Comparison of ENCODE assay signal across 9 mouse cellular contexts in genomic region chr11:77462283-77463100, GRCm38 (mm10). TPM values are rescaled to one million over a fixed set of nuclear protein-coding genes. Genes with fewer than 3 reads are reported as not detected.
DNase-seq lines count a peak whose midpoint lies in the region; ATAC-seq and TF ChIP-seq lines count a peak whose summit lies in the region.
"Had no signal": no experiment of that assay in that cellular context is flagged by ENCODE, and none has a peak within 500 bp of the region (broad histone marks: within the 10 kb centered on the region; RNA-seq: fewer than 3 reads in every experiment).

Coro6 (plus strand) TSS chr11:77462411.

- peak; percentile 51 to 66 for DNase-seq in cerebellum, postnatal 10 days
- no peak for DNase-seq in cerebellum, adult 11 months
- peak; percentile 86 for DNase-seq in gastrocnemius, adult 18-20 months (ENCODE audit: low spot score)
- no peak for DNase-seq in hindbrain, embryonic 14.5 days (ENCODE audit: low spot score)
- peak; percentile 78 for DNase-seq in limb, embryonic 11.5 days (ENCODE audit: low spot score)
- DNase-seq in midbrain, embryonic 11.5 days (ENCODE audit: low spot score, missing footprints), result peak; percentile 95

- peak; percentile 47; the same call in 1 of the 2 replicates for ATAC-seq in hindbrain, embryonic 14.5 days (ENCODE audit: low FRiP score)
- ATAC-seq in limb, embryonic 11.5 days (ENCODE audit: insufficient number of reproducible peaks, low FRiP score, low TSS enrichment, low read depth), result peak; percentile 77
- ATAC-seq in midbrain, embryonic 11.5 days (ENCODE audit: low FRiP score), result peak; percentile 79
- peak; percentile 66; the same call in 1 of the 2 replicates for ATAC-seq in stomach, embryonic 16.5 days (ENCODE audit: insufficient read depth, low FRiP score)

- TF ChIP-seq POLR2A in bone marrow, adult 2 months (IDR thresholded peaks at IDR 0.05; ENCODE audit: borderline replicate concordance, control insufficient read depth, low read depth, low read length), result no peak; the same call in 1 of the 2 replicates

- no peak for TF ChIP-seq CTCF in bone marrow, adult 2 months (IDR thresholded peaks at IDR 0.05; ENCODE audit: control insufficient read depth, insufficient read depth, low read length)

- peaks cover 50% of the 10 kb centered on the region for H3K27me3 ChIP-seq in hindbrain, embryonic 14.5 days (ENCODE audit: control insufficient read depth, insufficient read depth, low read length)
- peaks cover 47% of the 10 kb centered on the region for H3K27me3 ChIP-seq in limb, embryonic 11.5 days (ENCODE audit: control insufficient read depth, insufficient read depth, low read length)
- H3K27me3 ChIP-seq in midbrain, embryonic 11.5 days (ENCODE audit: control insufficient read depth, insufficient read depth, low read length), result peaks cover 56% of the 10 kb centered on the region
- H3K27me3 ChIP-seq in stomach, embryonic 16.5 days (ENCODE audit: control insufficient read depth, insufficient read depth, low read length), result peaks cover 46% of the 10 kb centered on the region

- H3K4me3 ChIP-seq in bone marrow, adult 2 months (replicated peaks; ENCODE audit: control insufficient read depth, low read depth, low read length), result peak within 1 kb of the TSS; percentile 43
- H3K4me3 ChIP-seq in hindbrain, embryonic 14.5 days (replicated peaks; ENCODE audit: low read length), result peak within 1 kb of the TSS; percentile 44
- peak within 1 kb of the TSS; percentile 49 for H3K4me3 ChIP-seq in limb, embryonic 11.5 days (ENCODE audit: low read depth, low read length)
- H3K4me3 ChIP-seq in midbrain, embryonic 11.5 days (ENCODE audit: low read depth, low read length), result peak within 1 kb of the TSS; percentile 52
- H3K4me3 ChIP-seq in stomach, embryonic 16.5 days (replicated peaks; ENCODE audit: low read length), result peak within 1 kb of the TSS; percentile 53

- WGBS in bone marrow, adult 2 months, result under 1% methylated on average over 73 of the region's 73 CpGs
- under 1% methylated on average over 61 of the region's 73 CpGs for WGBS in hindbrain, embryonic 14.5 days
- WGBS in limb, embryonic 11.5 days, result under 1% methylated on average over 67 of the region's 73 CpGs
- 0% methylated on average over 72 of the region's 73 CpGs for WGBS in midbrain, embryonic 11.5 days
- WGBS in stomach, embryonic 16.5 days, result under 1% methylated on average over 63 of the region's 73 CpGs

- no peaks in the 10 kb centered on the region for H3K4me1 ChIP-seq in bone marrow, adult 2 months (ENCODE audit: control insufficient read depth, insufficient read depth, low read length)
- H3K4me1 ChIP-seq in hindbrain, embryonic 14.5 days (replicated peaks; ENCODE audit: control insufficient read depth, insufficient read depth, low read length), result peaks cover 5% of the 10 kb centered on the region; the same call in 1 of the 2 replicates
- H3K4me1 ChIP-seq in limb, embryonic 11.5 days (ENCODE audit: control insufficient read depth, insufficient read depth, low read length), result peaks cover 4% of the 10 kb centered on the region; the same call in 1 of the 2 replicates
- peaks cover 11% of the 10 kb centered on the region for H3K4me1 ChIP-seq in midbrain, embryonic 11.5 days (ENCODE audit: control insufficient read depth, insufficient read depth, low read length)
- peaks cover 15% of the 10 kb centered on the region for H3K4me1 ChIP-seq in stomach, embryonic 16.5 days (ENCODE audit: control insufficient read depth, insufficient read depth, low read length)

- H3K27ac ChIP-seq in bone marrow, adult 2 months (ENCODE audit: control insufficient read depth, insufficient read depth, low read depth, low read length, poor library complexity), result no peak within 1 kb of the TSS; the same call in 1 of the 2 replicates
- H3K27ac ChIP-seq in hindbrain, embryonic 14.5 days, result no peak within 1 kb of the TSS
- no peak within 1 kb of the TSS for H3K27ac ChIP-seq in limb, embryonic 11.5 days (replicated peaks; ENCODE audit: low read depth, low read length)
- H3K27ac ChIP-seq in midbrain, embryonic 11.5 days (ENCODE audit: low read depth, low read length), result no peak within 1 kb of the TSS
- H3K27ac ChIP-seq in stomach, embryonic 16.5 days (ENCODE audit: low read length), result no peak within 1 kb of the TSS

- H3K9me3 ChIP-seq in hindbrain, embryonic 14.5 days (ENCODE audit: control insufficient read depth, low read length), result no peaks in the 10 kb centered on the region
- H3K9me3 ChIP-seq in limb, embryonic 11.5 days (ENCODE audit: control insufficient read depth, low read length), result no peaks in the 10 kb centered on the region
- no peaks in the 10 kb centered on the region for H3K9me3 ChIP-seq in midbrain, embryonic 11.5 days (ENCODE audit: control insufficient read depth, low read length)
- H3K9me3 ChIP-seq in stomach, embryonic 16.5 days (replicated peaks; ENCODE audit: control insufficient read depth, low read length), result no peaks in the 10 kb centered on the region
- H3K9me3 ChIP-seq: G1E had no signal

- peaks cover 3% of the 10 kb centered on the region for H3K36me3 ChIP-seq in hindbrain, embryonic 14.5 days (replicated peaks; ENCODE audit: control insufficient read depth, insufficient read depth)
- H3K36me3 ChIP-seq in limb, embryonic 11.5 days (ENCODE audit: control insufficient read depth, insufficient read depth, low read length), result no peaks in the 10 kb centered on the region
- H3K36me3 ChIP-seq in midbrain, embryonic 11.5 days (ENCODE audit: control insufficient read depth, insufficient read depth, low read length), result no peaks in the 10 kb centered on the region
- no peaks in the 10 kb centered on the region for H3K36me3 ChIP-seq in stomach, embryonic 16.5 days (ENCODE audit: control insufficient read depth, insufficient read depth, low read length)

- peak within 1 kb of the TSS; percentile 99 for H3K4me2 ChIP-seq in hindbrain, embryonic 14.5 days (replicated peaks)
- peak within 1 kb of the TSS; percentile 95 for H3K4me2 ChIP-seq in limb, embryonic 11.5 days (ENCODE audit: low read depth, severe bottlenecking)
- H3K4me2 ChIP-seq in midbrain, embryonic 11.5 days, result peak within 1 kb of the TSS; percentile 99
- peak within 1 kb of the TSS; percentile 90 for H3K4me2 ChIP-seq in stomach, embryonic 16.5 days (ENCODE audit: low read depth, low read length)

- peak within 1 kb of the TSS; percentile 53 for H3K9ac ChIP-seq in hindbrain, embryonic 14.5 days
- H3K9ac ChIP-seq in limb, embryonic 11.5 days (ENCODE audit: low read length), result peak within 1 kb of the TSS; percentile 50
- peak within 1 kb of the TSS; percentile 57 for H3K9ac ChIP-seq in midbrain, embryonic 11.5 days (ENCODE audit: low read length)
- H3K9ac ChIP-seq in stomach, embryonic 16.5 days (ENCODE audit: low read length), result peak within 1 kb of the TSS; percentile 65

RNA-seq across cellular contexts. Expression of gene Coro6, which starts in this region (rescaled TPM):
- polyA plus RNA-seq in bone marrow, adult 2 months (2011; ENCODE audit: insufficient read depth, insufficient read length, low replicate concordance, missing spikeins), result 0.57 and 1.00 TPM in 2 replicates
- 100 to 1,000 TPM; 191 to 201 TPM for total RNA-seq in gastrocnemius, adult 18-20 months (2021)
- 0.82 and 0.91 TPM in 2 replicates for polyA plus RNA-seq in hindbrain, embryonic 14.5 days (2014; fragmentation: Nextera tagmentation; extraction: Ambion mirVana)
- polyA plus RNA-seq in limb, embryonic 11.5 days (2014; fragmentation: Nextera tagmentation; extraction: Ambion mirVana), result 0.28 and 0.29 TPM in 2 replicates
- 0.06 TPM in 1 of 2 replicates, not detected in the other for polyA plus RNA-seq in midbrain, embryonic 11.5 days (2014; fragmentation: Nextera tagmentation; extraction: Ambion mirVana)
- polyA plus RNA-seq in stomach, embryonic 16.5 days (2015; fragmentation: Nextera tagmentation; extraction: Ambion mirVana), result 0.12 and 2.0 TPM in 2 replicates
- polyA plus RNA-seq: G1E had no signal

Comparison
In these comparisons a context has a peak if more than half of its experiments do, and no peak if none do; other contexts are left out.
1. DNase-seq: peak in cerebellum, postnatal 10 days (2 of 2) and gastrocnemius, adult 18-20 months (single experiment); none in cerebellum, adult 11 months (single experiment) and hindbrain, embryonic 14.5 days (single experiment).
2. Peak in ATAC-seq, H3K4me3 ChIP-seq, H3K9ac ChIP-seq and H3K4me2 ChIP-seq in hindbrain, embryonic 14.5 days; RNA of the gene not detected or under 1 TPM.
3. Peak in DNase-seq, ATAC-seq, H3K4me3 ChIP-seq, H3K9ac ChIP-seq and H3K4me2 ChIP-seq in limb, embryonic 11.5 days; RNA of the gene not detected or under 1 TPM.
4. Peak in DNase-seq, ATAC-seq, H3K4me3 ChIP-seq, H3K9ac ChIP-seq and H3K4me2 ChIP-seq in midbrain, embryonic 11.5 days; RNA of the gene not detected or under 1 TPM.
5. Peak in every context shown above with its lines, with median percentiles within 50 percentile points of each other: H3K4me3 ChIP-seq, ATAC-seq, H3K4me2 ChIP-seq and H3K9ac ChIP-seq.